Mouse (Mus musculus) erythroblast, embryonic 14.5 days (primary cell): ENCODE data around the gene Olfr561. TPM values are rescaled to one million over a fixed set of nuclear protein-coding genes. Genes with fewer than 3 reads are reported as not detected.

Experiments
- H3K27me3 ChIP-seq: 2 replicates; pipeline ENCODE4 v1.6.1; 2012; ENCODE audit warnings: inconsistent platforms; ENCODE audit not compliant: control insufficient read depth
- H3K36me3 ChIP-seq: 2 replicates; pipeline ENCODE4 v1.6.1; 2012; ENCODE audit warnings: mild to moderate bottlenecking, inconsistent platforms; ENCODE audit not compliant: control insufficient read depth
- H3K4me1 ChIP-seq: 2 replicates; pipeline ENCODE4 v1.6.1; 2012; ENCODE audit warnings: inconsistent platforms; ENCODE audit not compliant: control insufficient read depth
- H3K4me3 ChIP-seq: replicated peaks from 2 replicates; pipeline ENCODE3; 2012; ENCODE audit warnings: moderate library complexity, mild to moderate bottlenecking, inconsistent platforms
- H3K9me3 ChIP-seq: 2 replicates; pipeline ENCODE4 v1.6.1; 2012; ENCODE audit warnings: low read length, inconsistent platforms, mixed read lengths; ENCODE audit not compliant: control insufficient read depth
- GATA1 ChIP-seq: IDR thresholded peaks from 2 replicates; pipeline ENCODE4 v1.6.1; 2012; ENCODE audit warnings: low read length, inconsistent platforms, mixed read lengths
- TAL1 ChIP-seq: IDR thresholded peaks from 3 replicates; pipeline ENCODE4 v1.6.1; 2012; ENCODE audit warnings: low read length, inconsistent platforms, mixed read lengths
- polyA plus RNA-seq: library from polyadenylated mRNA; stranded (reverse); fragments of >175 nt; gene quantifications from 2 replicates; pipeline ENCODE4 v1.2.3, GENCODE M21; 2012

Gene Olfr561
- not detected in 2 replicates for polyA plus RNA-seq

DNA sequence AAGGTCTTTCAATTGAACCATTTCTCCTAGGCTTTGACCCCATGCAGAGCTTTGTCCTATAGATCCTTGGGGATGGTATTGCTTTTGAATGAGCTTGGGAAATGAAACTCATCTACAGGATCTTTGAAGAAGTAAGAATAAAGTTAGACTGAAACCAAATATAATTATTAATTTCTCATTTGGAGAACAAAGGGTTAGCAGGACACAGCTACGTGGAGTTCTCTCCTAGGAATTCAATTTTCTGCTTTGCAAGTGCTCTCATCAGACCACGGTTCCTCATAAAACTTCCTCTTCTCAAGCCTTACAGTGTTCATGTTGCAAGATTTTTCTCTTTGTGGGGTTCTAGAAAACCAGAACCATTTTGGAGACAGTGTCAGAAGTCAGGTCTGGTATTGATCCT lies at the start of gene Olfr561:
Gene Olfr561 (plus strand): TSS at position 301 of the 400 bp plus-strand sequence.
- no peak within 1 kb of the TSS for H3K4me3 ChIP-seq
- H3K4me1 ChIP-seq: no peaks in the 10 kb centered on the region
- H3K9me3 ChIP-seq: no peaks in the 10 kb centered on the region
- no peaks in the 10 kb centered on the region for H3K36me3 ChIP-seq
- TF ChIP-seq GATA1 (no peak), TAL1 (no peak)
- no peaks in the 10 kb centered on the region for H3K27me3 ChIP-seq

DNA sequence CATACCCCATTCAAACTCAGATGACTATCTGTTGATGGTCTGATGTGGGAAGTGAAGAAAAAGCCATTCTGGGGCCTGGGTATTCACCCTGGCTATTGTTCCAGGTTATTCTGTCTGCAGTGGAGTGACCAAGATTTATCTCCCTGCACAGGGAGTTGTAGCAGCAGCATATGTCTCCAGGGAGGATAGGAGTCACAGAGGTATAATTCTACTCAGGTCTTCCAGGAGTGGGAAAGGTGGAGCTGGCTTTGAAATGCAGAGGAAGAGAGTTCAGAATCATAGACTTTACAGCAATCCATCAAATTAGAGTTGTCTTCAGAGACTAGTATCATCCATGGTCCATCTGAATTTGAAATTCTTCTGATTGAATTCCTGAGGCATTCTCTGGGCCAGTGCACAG lies 43.6 kb upstream of the Olfr561 start, which contains the start of gene Olfr559:
Gene Olfr559 (minus strand): TSS at position 101 of the 400 bp plus-strand sequence.
- TF ChIP-seq TAL1 (no peak), GATA1 (no peak)
- Histone ChIP-seq H3K27me3 (no peaks in the 10 kb centered on the region), H3K4me1 (no peaks in the 10 kb centered on the region), H3K4me3 (no peak within 1 kb of the TSS), H3K36me3 (no peaks in the 10 kb centered on the region), H3K9me3 (no peaks in the 10 kb centered on the region)

DNA sequence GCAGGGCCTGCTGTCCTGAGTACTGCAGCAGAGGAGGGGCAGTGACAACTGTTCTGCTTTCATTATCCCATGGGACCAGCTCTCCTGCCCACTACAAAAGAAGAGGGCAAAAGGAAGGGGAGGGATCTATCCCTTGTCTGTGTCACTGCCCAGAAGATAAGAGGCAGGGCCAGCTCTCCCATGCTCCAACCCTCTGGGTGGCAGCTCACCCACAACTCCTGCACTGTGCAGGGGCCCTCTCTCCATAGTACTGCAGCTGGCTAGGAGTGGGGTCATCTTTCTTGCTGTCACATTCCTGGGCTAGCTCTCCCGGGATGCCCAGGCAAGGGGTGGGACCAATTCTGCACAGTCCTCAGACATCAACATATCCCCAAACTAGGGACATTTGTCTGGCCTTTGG lies 37.2 kb upstream of the Olfr561 start:
- H3K9me3 ChIP-seq: no peaks in the 10 kb centered on the region
- no peak for TF ChIP-seq GATA1
- TF ChIP-seq TAL1: no peak
- H3K4me3 ChIP-seq: no peak overlapping the region
- H3K36me3 ChIP-seq: no peaks in the 10 kb centered on the region
- H3K4me1 ChIP-seq: no peaks in the 10 kb centered on the region
- H3K27me3 ChIP-seq: no peaks in the 10 kb centered on the region

DNA sequence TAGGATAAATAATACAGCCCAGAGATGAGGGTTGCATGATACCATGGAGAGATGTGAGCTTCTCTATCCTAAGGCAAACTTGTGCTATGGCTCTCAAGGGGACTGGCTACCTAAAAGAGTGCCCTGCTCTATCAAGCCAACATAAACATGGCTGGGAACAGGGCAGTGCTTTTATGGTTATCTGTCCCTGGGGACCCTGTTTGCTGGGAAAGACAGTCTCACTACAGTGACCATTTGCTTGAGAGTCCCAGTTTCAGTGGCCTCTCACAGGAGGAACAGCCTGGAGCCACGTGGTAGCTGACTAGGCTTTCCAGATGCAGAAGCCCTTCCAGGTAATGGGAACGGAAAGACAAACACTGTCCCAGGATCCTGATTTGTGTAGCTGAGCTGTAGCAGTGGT lies 33.3 kb upstream of the Olfr561 start:
- no peaks in the 10 kb centered on the region for H3K27me3 ChIP-seq
- no peaks in the 10 kb centered on the region for H3K36me3 ChIP-seq
- H3K9me3 ChIP-seq: no peaks in the 10 kb centered on the region
- TF ChIP-seq TAL1: no peak
- TF ChIP-seq GATA1: no peak
- H3K4me3 ChIP-seq: no peak overlapping the region
- H3K4me1 ChIP-seq: no peaks in the 10 kb centered on the region

DNA sequence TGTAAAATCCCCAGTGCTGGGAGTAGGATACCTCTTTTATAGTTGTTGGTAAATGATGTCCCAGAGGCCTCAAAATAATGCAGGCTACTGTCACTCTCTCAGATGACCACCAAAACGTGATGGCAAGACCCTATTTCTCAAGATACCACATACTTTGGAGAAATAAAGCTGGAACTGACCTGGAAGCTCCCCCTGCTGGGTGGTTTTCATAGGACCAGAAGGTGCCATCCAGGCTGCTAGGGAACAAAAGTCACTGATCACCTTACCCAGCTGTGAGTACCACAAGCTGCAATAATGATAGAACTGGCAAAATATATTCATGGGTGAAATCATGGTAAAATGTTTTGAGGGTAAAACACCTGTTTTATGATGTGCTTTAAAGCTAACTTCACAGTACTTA lies 18.9 kb upstream of the Olfr561 start:
- TF ChIP-seq TAL1: no peak
- TF ChIP-seq GATA1: no peak

DNA sequence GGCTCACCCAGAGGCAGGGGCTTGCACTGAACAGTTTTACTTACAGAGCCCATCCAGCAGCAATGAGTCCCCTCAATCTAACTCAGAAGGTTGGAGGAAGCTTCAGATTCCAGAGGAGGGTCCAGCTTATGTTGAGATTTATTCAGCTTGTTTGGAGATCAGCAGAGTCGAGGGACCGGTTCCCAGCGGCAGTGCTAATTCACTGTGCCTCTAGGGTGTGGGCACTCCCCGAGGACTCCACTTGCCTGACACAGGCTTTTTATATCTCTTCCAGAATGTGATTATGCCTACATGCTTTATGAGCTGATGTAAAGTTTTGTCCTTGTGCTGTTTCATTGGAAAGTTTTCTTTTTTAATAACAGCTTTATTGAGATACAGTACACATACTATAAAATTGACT lies 11.8 kb upstream of the Olfr561 start, which contains the start of the genes Olfr560 and Olfr78:
Gene Olfr560 (minus strand): TSS at position 101 of the 400 bp plus-strand sequence.
Gene Olfr78 (minus strand): TSS at position 206 of the 400 bp plus-strand sequence.
- Histone ChIP-seq H3K4me1 (no peaks in the 10 kb centered on the region), H3K36me3 (no peaks in the 10 kb centered on the region), H3K4me3 (no peak within 1 kb of the TSS), H3K9me3 (no peaks in the 10 kb centered on the region), H3K27me3 (no peaks in the 10 kb centered on the region)
- TF ChIP-seq GATA1 (no peak), TAL1 (no peak)

More for the DNA sequence above, 18.9 kb upstream of the Olfr561 start:
- no peaks in the 10 kb centered on the region for H3K4me1 ChIP-seq
- no peaks in the 10 kb centered on the region for H3K36me3 ChIP-seq
- H3K9me3 ChIP-seq: no peaks in the 10 kb centered on the region
- no peak overlapping the region for H3K4me3 ChIP-seq
- H3K27me3 ChIP-seq: no peaks in the 10 kb centered on the region

DNA sequence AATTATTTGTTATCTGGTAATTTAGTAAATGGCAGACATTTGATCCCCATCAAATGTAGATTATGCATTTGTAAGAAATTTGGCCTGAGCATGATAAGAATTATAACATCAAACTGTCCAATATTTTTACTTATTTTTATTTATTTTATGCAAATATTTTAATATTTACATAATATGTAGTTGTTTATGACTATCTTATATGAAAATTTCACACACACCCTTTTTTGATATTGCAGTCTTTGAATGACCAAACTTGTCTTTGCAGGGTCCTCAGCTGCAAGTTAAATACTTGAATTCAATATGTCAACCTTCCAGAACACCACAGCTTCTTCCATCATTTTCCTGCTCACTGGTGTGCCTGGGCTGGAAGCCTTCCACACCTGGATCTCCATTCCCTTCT lies 32.2 kb downstream of the Olfr561 start, which contains the start of gene Olfr564:
Gene Olfr564 (plus strand): TSS at position 301 of the 400 bp plus-strand sequence.
- Histone ChIP-seq H3K27me3 (no peaks in the 10 kb centered on the region), H3K4me1 (no peaks in the 10 kb centered on the region), H3K9me3 (no peaks in the 10 kb centered on the region), H3K36me3 (no peaks in the 10 kb centered on the region), H3K4me3 (no peak within 1 kb of the TSS)
- TF ChIP-seq GATA1 (no peak), TAL1 (no peak)

Other genes with a start within 250 kb of the Olfr561 start
- gene Olfr547, start 236.5 kb upstream of the Olfr561 start, polyA plus RNA-seq: not detected in 2 replicates
- not detected in 2 replicates for gene Olfr548-ps1, start 230.3 kb upstream of the Olfr561 start, polyA plus RNA-seq
- not detected in 2 replicates for gene Olfr549, start 221.4 kb upstream of the Olfr561 start, polyA plus RNA-seq
- gene Trim21, start 205.7 kb upstream of the Olfr561 start, polyA plus RNA-seq: 0.09 and 0.26 TPM in 2 replicates
- not detected in 2 replicates for gene Olfr550, start 199.8 kb upstream of the Olfr561 start, polyA plus RNA-seq
- not detected in 2 replicates for gene Olfr551, start 179.3 kb upstream of the Olfr561 start, polyA plus RNA-seq
- not detected in 2 replicates for gene Olfr552, start 173.5 kb upstream of the Olfr561 start, polyA plus RNA-seq
- not detected in 2 replicates for gene Olfr553, start 153.0 kb upstream of the Olfr561 start, polyA plus RNA-seq
- gene Olfr554, start 132.8 kb upstream of the Olfr561 start, polyA plus RNA-seq: not detected in 2 replicates
- not detected in 2 replicates for gene Olfr555, start 112.4 kb upstream of the Olfr561 start, polyA plus RNA-seq
- gene Olfr556, start 106.3 kb upstream of the Olfr561 start, polyA plus RNA-seq: not detected in 2 replicates
- gene Trim68, start 83.9 kb upstream of the Olfr561 start, polyA plus RNA-seq: 0.05 TPM in 1 of 2 replicates, not detected in the other
- not detected in 2 replicates for gene Olfr557, start 75.3 kb upstream of the Olfr561 start, polyA plus RNA-seq
- not detected in 2 replicates for gene Olfr558, start 69.0 kb upstream of the Olfr561 start, polyA plus RNA-seq
- not detected in 2 replicates for gene Olfr33, start 52.2 kb upstream of the Olfr561 start, polyA plus RNA-seq
- gene Olfr559, start 43.7 kb upstream of the Olfr561 start, polyA plus RNA-seq: not detected in 2 replicates
- not detected in 2 replicates for gene Olfr560, start 11.9 kb upstream of the Olfr561 start, polyA plus RNA-seq
- gene Olfr78, start 11.8 kb upstream of the Olfr561 start, polyA plus RNA-seq: 0.04 TPM in 1 of 2 replicates, not detected in the other
- gene Olfr564, start 32.3 kb downstream of the Olfr561 start, polyA plus RNA-seq: not detected in 2 replicates
- not detected in 2 replicates for gene Olfr566, start 87.5 kb downstream of the Olfr561 start, polyA plus RNA-seq
- not detected in 2 replicates for gene Olfr568, start 105.9 kb downstream of the Olfr561 start, polyA plus RNA-seq
- not detected in 2 replicates for gene Olfr569, start 119.7 kb downstream of the Olfr561 start, polyA plus RNA-seq
- not detected in 2 replicates for gene Olfr570, start 123.4 kb downstream of the Olfr561 start, polyA plus RNA-seq
- gene Olfr571, start 146.3 kb downstream of the Olfr561 start, polyA plus RNA-seq: not detected in 2 replicates
- gene Olfr572, start 153.2 kb downstream of the Olfr561 start, polyA plus RNA-seq: not detected in 2 replicates
- not detected in 2 replicates for gene Olfr573-ps1, start 171.4 kb downstream of the Olfr561 start, polyA plus RNA-seq
- gene Olfr574, start 177.2 kb downstream of the Olfr561 start, polyA plus RNA-seq: not detected in 2 replicates
- gene Olfr575, start 187.6 kb downstream of the Olfr561 start, polyA plus RNA-seq: not detected in 2 replicates
- not detected in 2 replicates for gene Olfr576, start 191.4 kb downstream of the Olfr561 start, polyA plus RNA-seq
- not detected in 2 replicates for gene Olfr577, start 204.7 kb downstream of the Olfr561 start, polyA plus RNA-seq
- gene Olfr578, start 218.1 kb downstream of the Olfr561 start, polyA plus RNA-seq: not detected in 2 replicates